Mouse (Mus musculus) left cerebral cortex, postnatal 10 days (tissue): ENCODE measurements at regions not wholly inside any gene's neighbourhood (a gene's known extent, or its start where the extent isn't known, plus 50 kb on each side); places are given as distances from the start of the nearest gene placed in this dataset.

Experiments used
- DNase-seq, 2 experiments: peaks; one replicate each; pipeline ENCODE4 v3.0.0; 2021 to 2022; ENCODE audit warnings: low spot score in 2 of 2, mixed read lengths in 1 of 2; ENCODE audit errors: extremely low spot score in 1 of 2
- intact Hi-C: fragments of 180-260 bp; cut with DNase I; formaldehyde crosslinking; loops from one replicate; pipeline ENCODE4 v1.15.1; 2025

GRCm38 (mm10) chr4:95152431-95153115 is 100.6 kb upstream of the Jun start:
- no peak for DNase-seq
- intact Hi-C loops: no loop called here

GRCm38 (mm10) chr4:95153737-95154287 is 101.8 kb upstream of the Jun start:
- DNase-seq: peak in 1 of 2 experiments; percentile 63
- intact Hi-C loops: no loop called here

- no peak for DNase-seq
- intact Hi-C loops: no loop called here
Observed at GRCm38 (mm10) chr4:95154377-95154776, 102.4 kb upstream of the Jun start.

- intact Hi-C loops: no loop called here
- DNase-seq: no peak
Observed at GRCm38 (mm10) chr4:95155178-95155577, 103.2 kb upstream of the Jun start.

- DNase-seq: no peak
- intact Hi-C loops: no loop called here
Observed at GRCm38 (mm10) chr4:95155796-95156195, 103.8 kb upstream of the Jun start.

GRCm38 (mm10) chr4:95156451-95157271 is 104.6 kb upstream of the Jun start:
- intact Hi-C loops: no loop called here
- DNase-seq: no peak

- DNase-seq: no peak
- intact Hi-C loops: no loop called here
Observed at GRCm38 (mm10) chr4:95157653-95158430, 105.8 kb upstream of the Jun start.

- no peak for DNase-seq
- intact Hi-C loops: no loop called here
Observed at GRCm38 (mm10) chr4:95158632-95159424, 106.8 kb upstream of the Jun start.

- intact Hi-C loops: loop anchor here (5.0 to 10.0 kb wide), 2 partner anchors 108 to 475 kb away; partner anchors contain the start of gene Jun
- DNase-seq: no peak
Observed at GRCm38 (mm10) chr4:95159821-95160220, 107.8 kb upstream of the Jun start.

- intact Hi-C loops: loop anchor here (5.0 to 10.0 kb wide), 2 partner anchors 108 to 474 kb away; partner anchors contain the start of gene Jun
- no peak for DNase-seq
Observed at GRCm38 (mm10) chr4:95160465-95160864, 108.4 kb upstream of the Jun start.

- intact Hi-C loops: loop anchor here (5.0 to 10.0 kb wide), 2 partner anchors 109 to 474 kb away; partner anchors contain the start of gene Jun
- DNase-seq: peak; percentile 79 to 91
Observed at GRCm38 (mm10) chr4:95160912-95161669, 109.1 kb upstream of the Jun start.

- intact Hi-C loops: loop anchor here (5.0 to 10.0 kb wide), 2 partner anchors 109 to 473 kb away; partner anchors contain the start of gene Jun
- no peak for DNase-seq
Observed at GRCm38 (mm10) chr4:95161670-95162020, 109.6 kb upstream of the Jun start.

GRCm38 (mm10) chr4:95162386-95163090 is 110.5 kb upstream of the Jun start:
- DNase-seq: no peak
- intact Hi-C loops: loop anchor here (5.0 to 10.0 kb wide), 2 partner anchors 110 to 472 kb away; partner anchors contain the start of gene Jun

GRCm38 (mm10) chr4:95163403-95163802 is 111.4 kb upstream of the Jun start:
- intact Hi-C loops: loop anchor here (5.0 to 10.0 kb wide), 2 partner anchors 111 to 471 kb away; partner anchors contain the start of gene Jun
- DNase-seq: peak in 1 of 2 experiments; percentile 52

- intact Hi-C loops: loop anchor here (10.0 kb wide), 1 partner anchor 468 kb away; no protein-coding TSS in a partner anchor
Observed at GRCm38 (mm10) chr4:95166503-95166902, 114.5 kb upstream of the Jun start.

GRCm38 (mm10) chr4:95167216-95167615 is 115.2 kb upstream of the Jun start:
- DNase-seq: no peak
- intact Hi-C loops: loop anchor here (10.0 kb wide), 1 partner anchor 468 kb away; no protein-coding TSS in a partner anchor

More at GRCm38 (mm10) chr4:95166503-95166902, 114.5 kb upstream of the Jun start:
- no peak for DNase-seq
